Mouse (Mus musculus): ENCODE measurements at regions not wholly inside any gene's neighbourhood (a gene's known extent, or its start where the extent isn't known, plus 50 kb on each side); places are given as distances from the start of the nearest gene placed in this dataset.

DNA sequence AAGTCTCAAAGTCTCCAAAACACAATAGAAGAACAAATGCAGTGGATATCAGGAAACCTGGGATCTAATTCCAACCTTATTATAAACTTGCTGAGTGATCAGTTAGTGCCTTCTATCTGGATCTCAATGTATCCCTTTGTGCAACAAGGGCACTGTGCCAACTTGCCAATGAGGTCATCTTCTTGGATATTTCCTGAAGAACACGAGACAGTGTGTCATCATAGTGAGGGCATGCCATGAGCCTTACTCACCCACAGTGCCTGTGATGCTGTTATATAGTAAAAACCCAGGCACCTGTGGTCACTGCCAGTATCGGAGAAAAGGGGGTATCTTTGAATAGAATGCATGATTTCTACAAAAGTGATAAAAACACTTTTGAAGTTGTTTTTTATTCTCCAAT lies 60.2 kb upstream of the Cd34 start:
- DNase-seq (ENCODE audit: low spot score in 2 of 2) = no peak

DNA sequence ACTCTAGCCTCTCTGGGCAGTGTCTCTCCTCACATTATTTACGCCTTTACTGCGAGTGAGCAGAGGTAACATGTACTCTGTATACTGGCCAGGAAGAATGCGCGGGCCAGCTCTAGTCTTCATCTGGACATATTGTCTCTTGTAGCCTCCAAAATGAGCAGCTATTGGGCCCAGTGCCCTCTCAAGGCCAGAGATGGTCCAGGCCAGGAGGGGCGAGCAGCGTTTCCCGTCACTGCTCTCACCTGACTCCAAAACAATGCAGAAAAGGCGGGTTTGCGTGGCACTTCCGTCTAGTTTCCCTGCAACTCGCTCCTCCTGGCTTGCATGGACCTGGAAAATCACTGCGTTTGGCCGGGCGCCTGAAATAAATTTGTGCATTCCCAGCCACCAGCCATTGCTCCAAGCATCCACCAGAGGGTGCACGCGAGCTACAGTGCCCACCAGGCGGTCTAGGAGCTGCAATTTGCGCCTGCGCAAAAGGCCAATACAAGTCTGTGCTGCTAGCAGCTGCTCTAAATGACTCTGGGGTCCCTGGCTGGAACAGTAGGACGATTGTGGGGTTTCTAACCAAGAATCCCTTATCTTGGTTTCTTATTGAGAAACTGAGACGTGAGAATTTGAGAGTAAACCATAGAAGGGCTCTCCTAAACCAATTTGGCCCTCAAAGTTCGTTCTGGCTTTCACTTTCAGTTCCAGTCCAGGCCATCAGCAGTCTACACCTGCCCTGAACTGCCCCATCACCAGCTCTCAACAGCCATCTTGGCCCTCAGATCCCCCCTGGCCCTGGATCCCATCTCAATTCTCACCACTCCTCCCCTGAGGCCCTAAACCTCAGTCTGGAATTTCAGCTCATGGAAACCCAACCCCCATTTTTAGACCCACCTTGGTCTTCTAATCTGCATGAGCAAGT lies 59.0 kb upstream of the Cd34 start:
- DNase-seq (ENCODE audit: low spot score in 2 of 2) = peak; percentile 91 to 95

DNA sequence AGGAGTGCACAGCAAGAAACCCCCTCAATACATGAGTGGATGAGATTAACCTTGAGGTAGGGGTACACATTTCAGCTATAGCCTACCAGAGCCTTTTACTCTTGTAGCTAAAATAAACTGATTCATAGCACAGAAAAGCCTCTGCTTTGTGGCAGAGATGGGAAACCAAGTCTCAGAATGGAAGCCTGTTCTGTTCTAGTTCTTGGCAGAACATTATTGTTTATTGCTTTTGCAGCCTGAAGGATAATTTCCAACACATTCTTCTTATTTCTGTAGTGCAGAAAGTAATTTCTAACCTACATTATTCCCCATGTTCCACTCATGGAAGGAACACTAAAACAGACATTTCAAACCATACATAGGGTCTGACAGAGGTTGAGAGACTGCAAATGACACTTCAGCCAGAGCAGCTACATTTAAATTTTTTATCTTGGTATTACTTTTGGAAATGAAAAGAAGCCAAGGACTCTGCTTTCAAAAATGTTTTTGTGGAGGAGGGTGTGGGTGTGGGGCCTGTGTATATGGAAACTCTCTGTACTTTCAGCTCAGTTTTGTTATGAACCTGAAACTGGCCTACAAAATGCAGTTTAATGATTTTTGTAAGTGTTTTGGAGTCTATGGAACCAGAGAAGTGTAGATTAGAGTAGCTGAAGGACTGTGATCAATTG lies 56.9 kb upstream of the Cd34 start:
- DNase-seq (ENCODE audit: low spot score in 2 of 2) = no peak

DNA sequence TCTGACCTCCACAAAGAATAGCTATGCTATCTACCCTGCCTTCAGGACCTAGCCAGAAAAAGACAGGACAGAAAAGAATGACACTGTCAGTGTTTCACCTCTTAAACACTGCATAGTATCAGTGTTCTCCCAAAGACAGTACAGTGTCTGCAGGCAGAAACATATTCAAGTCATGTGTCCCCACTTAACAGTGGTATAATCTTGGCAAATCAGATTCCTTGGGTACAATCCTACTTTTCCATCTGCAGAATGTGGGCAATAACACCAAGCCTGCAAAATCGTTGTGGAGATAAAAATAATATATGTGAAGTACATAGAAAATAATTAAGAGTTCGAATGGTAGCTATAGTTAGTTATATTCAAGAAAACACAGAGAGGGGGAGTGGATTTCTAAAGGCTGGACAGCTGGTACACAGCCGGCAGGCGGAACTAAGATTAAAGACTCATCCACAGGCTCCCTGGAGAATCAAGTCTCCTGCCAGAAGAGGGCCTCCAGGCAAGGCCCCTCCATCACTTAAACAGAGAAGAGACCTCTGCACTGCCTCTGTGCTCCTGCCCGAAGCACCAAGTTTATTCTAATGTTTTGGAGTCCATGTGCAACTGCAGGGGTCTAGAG lies 53.4 kb upstream of the Cd34 start:
- peak in 1 of 2 experiments; percentile 34 for DNase-seq (ENCODE audit: low spot score in 2 of 2)

DNA sequence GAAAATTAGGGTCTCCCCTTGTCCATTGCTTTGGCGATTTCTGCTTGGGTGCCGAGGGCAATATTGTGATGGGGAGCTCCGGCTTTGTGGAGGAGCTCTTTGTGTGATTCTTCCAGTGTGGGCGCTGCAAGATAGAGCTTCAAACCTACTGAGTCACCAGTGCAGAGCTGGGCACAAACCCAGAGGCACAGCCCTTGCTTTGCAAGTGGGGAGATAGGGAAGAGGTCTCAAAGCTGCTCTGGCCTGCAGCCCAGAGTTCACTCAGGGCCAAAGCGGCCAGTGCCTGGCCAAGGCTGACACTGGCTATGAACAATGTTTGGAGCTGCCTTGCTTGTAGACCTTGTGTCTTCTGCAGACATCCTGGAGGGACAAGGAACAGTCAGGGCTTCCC lies 52.9 kb upstream of the Cd34 start:
- DNase-seq (ENCODE audit: low spot score in 2 of 2) = peak; percentile 82
